Mouse (Mus musculus) kidney, adult 2 months (tissue): ENCODE results near the gene Hba-x. TPM values are rescaled to one million over a fixed set of nuclear protein-coding genes. Genes with fewer than 3 reads are reported as not detected.

Source experiments
- DNase-seq: peaks from one replicate; pipeline ENCODE4 v3.0.0; 2021
- H3K27ac ChIP-seq: fragments of 200-500 bp; 2 replicates; pipeline ENCODE4 v1.5.1; 2012; ENCODE audit warnings: low read depth, low read length, control low read depth, inconsistent platforms; ENCODE audit not compliant: insufficient read depth
- H3K27me3 ChIP-seq: fragments of 200-500 bp; replicated peaks from 2 replicates; pipeline ENCODE4 v1.6.1; 2012; ENCODE audit warnings: mild to moderate bottlenecking, moderate library complexity, low read length, inconsistent platforms; ENCODE audit not compliant: control insufficient read depth, insufficient read depth
- H3K36me3 ChIP-seq: fragments of 200-500 bp; 2 replicates; pipeline ENCODE4 v1.6.1; 2012; ENCODE audit warnings: mild to moderate bottlenecking, moderate library complexity, low read length, inconsistent platforms; ENCODE audit not compliant: control insufficient read depth, insufficient read depth
- H3K4me1 ChIP-seq: fragments of 200-500 bp; 2 replicates; pipeline ENCODE4 v1.6.1; 2011; ENCODE audit warnings: low read length; ENCODE audit not compliant: control insufficient read depth, insufficient read depth
- H3K4me3 ChIP-seq: fragments of 200-500 bp; 2 replicates; pipeline ENCODE4 v1.5.1; 2011; ENCODE audit warnings: mild to moderate bottlenecking, low read depth, low read length, control low read depth; ENCODE audit not compliant: insufficient read depth
- CTCF ChIP-seq: fragments of 200-500 bp; conservative IDR thresholded peaks from 2 replicates; pipeline ENCODE4 v1.5.1; 2011; ENCODE audit warnings: low read depth, mild to moderate bottlenecking, control low read depth, low read length, moderate library complexity, mixed read lengths; ENCODE audit not compliant: insufficient read depth, insufficient read length
- POLR2A ChIP-seq: fragments of 200-500 bp; IDR thresholded peaks from one replicate; pipeline ENCODE4 v1.6.1; 2011; ENCODE audit warnings: low read depth, low read length, control low read depth
- WGBS: fragments of 180-500 bp; shearing (Covaris S2); methylation state at CpG from one replicate; pipeline ENCODE4 v1.1.7; 2018; 5-methylcytosine and 5-hydroxymethylcytosine counted together
- polyA plus RNA-seq: library from polyadenylated mRNA; depleted of rRNA; stranded (reverse); fragments of >200 nt; gene quantifications from 2 replicates; pipeline ENCODE4 v1.2.3, GENCODE M21; 2012; rRNA removed

Gene Hba-x
- not detected in 2 replicates for polyA plus RNA-seq

- TF ChIP-seq CTCF (no peak), POLR2A (no peak)
Observed at GRCm38 (mm10) chr11:32276347-32276746, at the start of gene Hba-x. Gene Hba-x, plus strand, starts transcription at chr11:32276400.

DNA sequence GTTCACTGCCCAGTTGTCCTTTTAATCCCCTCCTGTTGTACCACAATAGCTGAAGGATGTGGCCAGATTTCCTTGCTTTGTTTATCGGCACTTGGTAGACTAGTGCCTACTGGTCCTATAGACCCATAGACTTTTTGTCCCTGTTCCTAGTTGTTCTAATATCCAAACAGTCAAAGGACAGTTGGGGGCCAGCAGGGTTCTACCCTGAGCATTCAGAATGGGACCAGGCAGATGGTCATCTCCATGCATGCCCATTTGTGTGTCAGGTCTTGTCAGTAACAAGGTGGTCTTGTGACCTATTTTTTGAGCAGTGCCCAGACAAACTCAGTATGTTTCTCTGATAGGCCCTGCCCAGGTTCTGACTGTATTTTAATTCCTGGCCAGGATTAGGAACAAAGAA is 49.2 kb upstream of the Hba-x start:
- H3K4me1 ChIP-seq: peaks cover 37% of the 10 kb centered on the region
- H3K27ac ChIP-seq: peak overlapping the region; percentile 87; the same call in 1 of the 2 replicates
- WGBS: 12% methylated on average over 1 of the region's 1 CpGs

More at GRCm38 (mm10) chr11:32276347-32276746, at the start of gene Hba-x:
- no peak for DNase-seq
- Histone ChIP-seq H3K27me3 (no peaks in the 10 kb centered on the region), H3K36me3 (no peaks in the 10 kb centered on the region), H3K4me3 (no peak within 1 kb of the TSS), H3K27ac (no peak within 1 kb of the TSS), H3K4me1 (no peaks in the 10 kb centered on the region)
- WGBS: 86% methylated on average over 3 of the region's 3 CpGs

DNA sequence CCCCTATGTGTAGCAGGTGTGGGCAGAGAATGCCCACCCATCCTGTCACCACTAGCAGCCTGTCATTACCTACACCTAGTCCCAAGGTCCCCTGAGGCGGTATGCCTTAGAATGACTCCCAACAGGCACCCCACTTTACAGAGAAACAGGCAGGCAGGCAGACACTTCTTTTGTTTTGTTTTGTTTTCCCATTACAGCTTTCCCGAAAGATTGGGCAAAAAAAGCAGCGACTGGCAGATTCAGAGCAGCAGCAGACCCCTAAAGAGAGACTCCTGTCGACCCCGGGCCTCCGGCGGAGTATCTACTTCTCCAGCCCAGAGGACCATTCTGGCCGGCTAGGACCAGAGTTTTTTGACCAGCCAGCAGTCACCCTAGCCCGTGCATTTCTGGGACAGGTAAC is 48.6 kb upstream of the Hba-x start:
- Histone ChIP-seq H3K27me3 (no peaks in the 10 kb centered on the region), H3K4me1 (peaks cover 34% of the 10 kb centered on the region), H3K27ac (no peak overlapping the region), H3K4me3 (no peak overlapping the region), H3K36me3 (no peaks in the 10 kb centered on the region)
- TF ChIP-seq POLR2A (no peak), CTCF (no peak)
- no peak for DNase-seq
- 89% methylated on average over 9 of the region's 9 CpGs for WGBS

More for the DNA sequence above, 49.2 kb upstream of the Hba-x start:
- no peaks in the 10 kb centered on the region for H3K27me3 ChIP-seq
- no peaks in the 10 kb centered on the region for H3K36me3 ChIP-seq
- peak overlapping the region; percentile 71 for H3K4me3 ChIP-seq
- TF ChIP-seq POLR2A: no peak
- no peak for TF ChIP-seq CTCF
- no peak for DNase-seq

- TF ChIP-seq POLR2A: no peak
- no peak for TF ChIP-seq CTCF
- Histone ChIP-seq H3K4me3 (no peak overlapping the region), H3K36me3 (no peaks in the 10 kb centered on the region), H3K27ac (no peak overlapping the region), H3K27me3 (no peaks in the 10 kb centered on the region), H3K4me1 (peaks cover 29% of the 10 kb centered on the region)
- no peak for DNase-seq
- WGBS: 78% methylated on average over 3 of the region's 3 CpGs
Observed at GRCm38 (mm10) chr11:32228292-32228845, 47.8 kb upstream of the Hba-x start.

DNA sequence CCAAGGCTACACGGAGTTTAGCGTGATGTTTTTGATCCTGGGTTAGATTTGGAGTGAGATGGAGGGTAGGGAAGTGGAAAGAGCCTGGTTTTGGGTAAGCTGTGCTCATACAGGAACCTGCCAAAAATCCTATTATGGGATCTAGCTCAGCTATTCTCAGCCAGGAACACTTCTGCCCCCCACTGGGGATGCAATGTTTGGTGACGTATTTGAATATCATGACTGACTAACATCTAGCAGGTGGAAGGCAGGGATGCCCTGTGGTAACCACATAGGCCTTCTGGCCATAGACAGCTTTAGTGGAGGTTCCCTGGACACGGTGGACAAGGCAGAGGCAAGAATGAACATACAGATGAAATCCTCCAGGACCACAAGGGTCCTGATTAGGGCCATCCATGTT is 46.0 kb upstream of the Hba-x start:
- no peak overlapping the region for H3K27ac ChIP-seq
- no peak for DNase-seq
- H3K27me3 ChIP-seq: no peaks in the 10 kb centered on the region
- WGBS: 82% methylated on average over 4 of the region's 4 CpGs
- H3K4me1 ChIP-seq: peaks cover 16% of the 10 kb centered on the region
- H3K4me3 ChIP-seq: no peak overlapping the region
- TF ChIP-seq POLR2A (no peak), CTCF (no peak)
- H3K36me3 ChIP-seq: no peaks in the 10 kb centered on the region

GRCm38 (mm10) chr11:32231125-32231524 is 45.1 kb upstream of the Hba-x start:
- no peak for TF ChIP-seq POLR2A
- TF ChIP-seq CTCF: no peak
- no peak overlapping the region for H3K4me3 ChIP-seq
- no peak for DNase-seq
- H3K36me3 ChIP-seq: no peaks in the 10 kb centered on the region
- H3K27me3 ChIP-seq: no peaks in the 10 kb centered on the region
- H3K27ac ChIP-seq: no peak overlapping the region
- H3K4me1 ChIP-seq: peaks cover 11% of the 10 kb centered on the region
- WGBS: 95% methylated on average over 2 of the region's 2 CpGs

GRCm38 (mm10) chr11:32232848-32233247 is 43.4 kb upstream of the Hba-x start:
- Histone ChIP-seq H3K36me3 (no peaks in the 10 kb centered on the region), H3K27ac (no peak overlapping the region), H3K27me3 (no peaks in the 10 kb centered on the region), H3K4me3 (no peak overlapping the region), H3K4me1 (peaks cover 19% of the 10 kb centered on the region)
- 80% methylated on average over 10 of the region's 10 CpGs for WGBS
- no peak for DNase-seq
- no peak for TF ChIP-seq CTCF
- no peak for TF ChIP-seq POLR2A
